Mouse (Mus musculus): ENCODE data around the gene Crlf1. TPM values are rescaled to one million over a fixed set of nuclear protein-coding genes. Genes with fewer than 3 reads are reported as not detected.

Crlf1 gene
- polyA plus RNA-seq, 1 experiment from 2014 or later = 10.0 TPM

DNA sequence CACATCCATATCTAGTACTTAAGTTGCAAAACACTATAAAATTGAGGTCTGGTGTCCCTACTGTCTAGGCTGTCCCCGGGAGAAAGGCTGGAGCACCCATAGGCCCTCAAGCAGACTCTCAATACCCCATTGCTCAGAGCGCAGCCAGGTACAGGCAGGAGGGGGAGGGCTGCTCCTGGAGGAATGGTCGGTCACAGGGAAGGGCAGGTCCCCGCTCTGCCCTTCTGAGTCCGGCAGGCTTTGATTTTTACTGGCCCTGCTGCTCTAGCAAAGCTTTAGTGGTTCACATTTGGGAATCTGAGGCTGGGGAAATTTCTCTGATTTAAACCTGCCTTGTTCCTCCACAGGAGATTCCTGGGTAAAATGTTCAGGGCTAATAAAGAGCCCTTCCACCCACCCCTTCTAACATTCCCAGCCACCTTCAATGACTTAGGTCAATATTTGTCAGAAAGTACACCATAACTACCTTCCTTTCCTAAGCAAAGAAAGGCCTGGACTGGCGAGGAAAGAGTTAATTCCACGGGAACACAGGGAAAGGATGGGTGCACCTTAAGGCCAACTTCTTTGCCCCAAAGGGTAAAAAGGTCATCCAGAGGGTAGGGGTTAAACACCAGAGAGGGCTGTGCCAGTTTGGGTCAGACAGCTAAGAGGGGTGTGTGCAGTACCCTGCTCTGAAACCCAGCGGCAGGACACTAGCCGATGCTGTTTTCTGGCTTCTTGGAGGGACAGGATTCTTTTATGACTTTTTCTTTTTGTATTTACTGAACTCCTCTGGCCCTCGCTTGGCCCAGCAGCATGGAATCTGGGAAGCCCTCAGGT lies 2.7 kb upstream of the Crlf1 start:
- H3K4me3 ChIP-seq (ENCODE audit: low read depth, low read length) = no peak overlapping the region
- no peaks in the 10 kb centered on the region for H3K36me3 ChIP-seq (ENCODE audit: control insufficient read depth, insufficient read depth, low read length)
- no peak for ATAC-seq (ENCODE audit: low read depth)
- H3K27ac ChIP-seq (ENCODE audit: low read depth, low read length) = no peak overlapping the region
- H3K9me3 ChIP-seq (ENCODE audit: control insufficient read depth, low read length) = no peaks in the 10 kb centered on the region
- H3K4me2 ChIP-seq (ENCODE audit: low read depth, low read length) = no peak overlapping the region
- 9% methylated on average over 10 of the region's 10 CpGs for WGBS
- H3K9ac ChIP-seq (replicated peaks; ENCODE audit: low read depth, low read length) = no peak overlapping the region
- H3K4me1 ChIP-seq (ENCODE audit: control insufficient read depth, insufficient read depth, low read length) = peaks cover 37% of the 10 kb centered on the region
- H3K27me3 ChIP-seq (ENCODE audit: control insufficient read depth, insufficient read depth, low read length) = peaks cover 77% of the 10 kb centered on the region

DNA sequence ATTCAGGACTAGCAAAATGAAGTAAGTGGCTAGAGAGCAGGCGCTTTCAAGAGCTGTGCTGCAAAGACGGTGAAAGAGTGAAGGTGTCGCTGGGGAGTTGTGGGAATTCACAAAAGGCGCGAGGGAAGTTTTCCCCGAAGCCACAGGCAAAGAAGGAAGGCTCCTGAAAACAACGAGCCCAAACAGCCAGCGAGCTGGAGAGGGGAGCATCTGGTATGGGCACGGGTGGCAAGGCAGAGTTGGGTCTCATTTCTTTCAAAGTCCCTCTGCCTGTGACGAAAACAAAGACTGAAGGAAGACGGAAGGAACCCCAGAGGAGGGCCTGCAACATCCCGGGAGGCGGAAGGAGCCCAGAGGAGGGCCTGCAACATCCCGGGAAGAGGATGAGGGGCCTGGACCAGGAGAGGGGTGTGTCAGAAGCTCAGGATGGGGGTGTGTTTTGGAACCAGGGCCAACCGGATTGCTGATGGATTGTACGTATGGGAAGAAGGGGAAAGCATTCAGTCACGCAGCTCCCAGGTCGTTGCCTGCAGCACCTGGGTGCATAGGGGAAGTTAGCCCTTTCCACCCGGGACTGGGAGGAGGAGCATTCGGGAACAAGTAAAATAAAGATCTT lies 2.0 kb upstream of the Crlf1 start:
- Histone ChIP-seq H3K4me2 (ENCODE audit: low read depth, low read length) (no peak overlapping the region), H3K9ac (replicated peaks; ENCODE audit: low read depth, low read length) (no peak overlapping the region), H3K9me3 (ENCODE audit: control insufficient read depth, low read length) (no peaks in the 10 kb centered on the region), H3K4me1 (ENCODE audit: control insufficient read depth, insufficient read depth, low read length) (peaks cover 37% of the 10 kb centered on the region), H3K4me3 (ENCODE audit: low read depth, low read length) (no peak overlapping the region), H3K27ac (ENCODE audit: low read depth, low read length) (no peak overlapping the region), H3K36me3 (ENCODE audit: control insufficient read depth, insufficient read depth, low read length) (no peaks in the 10 kb centered on the region), H3K27me3 (ENCODE audit: control insufficient read depth, insufficient read depth, low read length) (peaks cover 77% of the 10 kb centered on the region)
- ATAC-seq (ENCODE audit: low read depth) = no peak
- 2% methylated on average over 20 of the region's 20 CpGs for whole genome bisulfite sequencing

DNA sequence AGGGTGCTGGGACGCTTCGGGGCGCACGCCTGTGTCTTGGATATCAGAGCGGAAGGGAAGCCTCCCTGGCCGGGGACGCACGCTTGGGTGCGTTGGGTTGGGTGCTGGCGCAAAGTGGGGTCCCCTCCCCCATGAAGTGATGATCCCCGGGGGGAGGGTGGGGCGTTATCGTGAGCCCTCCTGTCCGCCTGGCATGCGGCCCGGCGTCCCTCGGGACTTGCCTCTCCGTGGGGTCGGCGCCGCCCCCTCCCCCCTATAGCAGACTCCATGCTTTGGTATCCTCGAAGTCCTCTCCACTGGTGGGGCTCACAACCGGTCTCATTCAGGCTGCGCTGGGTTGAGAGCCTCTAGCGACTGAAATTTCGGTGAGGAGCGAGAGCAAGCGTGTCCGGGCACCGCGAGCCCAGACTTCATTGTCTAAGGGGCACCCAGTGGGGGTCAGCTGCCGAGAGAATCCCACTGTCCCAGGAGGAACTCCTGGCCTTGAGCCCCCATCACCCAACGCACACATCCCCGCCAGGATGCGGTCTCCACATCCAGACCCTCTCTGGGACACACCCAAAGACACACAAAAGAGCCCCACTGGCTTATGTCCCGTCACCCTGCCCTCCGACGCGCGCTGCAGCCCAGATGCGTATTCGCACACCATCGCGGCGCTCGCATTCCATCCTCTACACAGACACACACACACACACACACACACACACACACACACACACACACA lies 896 bp downstream of the Crlf1 start:
- H3K4me3 ChIP-seq (ENCODE audit: low read depth, low read length) = peak overlapping the region; percentile 29; the same call in 1 of the 2 replicates
- peaks cover 88% of the 10 kb centered on the region for H3K27me3 ChIP-seq (ENCODE audit: control insufficient read depth, insufficient read depth, low read length)
- WGBS = 1% methylated on average over 47 of the region's 47 CpGs
- H3K4me1 ChIP-seq (ENCODE audit: control insufficient read depth, insufficient read depth, low read length) = peaks cover 20% of the 10 kb centered on the region
- H3K27ac ChIP-seq (ENCODE audit: low read depth, low read length) = no peak overlapping the region
- no peaks in the 10 kb centered on the region for H3K36me3 ChIP-seq (ENCODE audit: control insufficient read depth, insufficient read depth, low read length)
- peak overlapping the region; percentile 50 for H3K4me2 ChIP-seq (ENCODE audit: low read depth, low read length)
- no peak for ATAC-seq (ENCODE audit: low read depth)
- no peaks in the 10 kb centered on the region for H3K9me3 ChIP-seq (ENCODE audit: control insufficient read depth, low read length)
- 0 out of 2 replicates have a peak overlapping the region, but pooled peaks have one; percentile 22 for H3K9ac ChIP-seq (replicated peaks; ENCODE audit: low read depth, low read length)

DNA sequence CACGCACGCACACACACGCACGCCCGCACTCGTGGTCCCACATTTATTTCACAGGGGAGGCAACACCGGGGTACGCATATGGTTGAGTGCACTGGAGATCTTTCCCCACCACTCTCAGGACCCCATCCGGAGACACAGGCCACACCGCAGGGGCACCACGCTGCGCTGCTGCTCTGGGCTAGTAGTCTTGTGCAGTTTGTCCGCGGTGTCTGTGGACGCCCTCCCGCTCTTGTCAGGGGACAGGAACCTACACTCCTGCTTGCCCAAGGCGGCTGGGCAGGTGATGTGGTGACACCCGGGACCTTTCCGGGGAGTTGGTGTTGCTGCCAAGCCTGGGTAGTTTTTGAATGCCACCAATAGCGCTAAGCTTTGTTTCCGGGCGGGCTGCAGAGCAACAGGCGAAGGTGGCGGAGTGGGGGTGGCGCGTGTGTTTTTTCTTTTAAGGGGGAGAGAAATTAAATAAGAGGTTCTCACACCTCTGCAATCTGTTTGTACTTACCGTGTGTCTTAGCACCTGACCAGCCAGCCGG lies 1.5 kb downstream of the Crlf1 start:
- no peak overlapping the region for H3K9ac ChIP-seq (replicated peaks; ENCODE audit: low read depth, low read length)
- 3% methylated on average over 28 of the region's 28 CpGs for WGBS

DNA sequence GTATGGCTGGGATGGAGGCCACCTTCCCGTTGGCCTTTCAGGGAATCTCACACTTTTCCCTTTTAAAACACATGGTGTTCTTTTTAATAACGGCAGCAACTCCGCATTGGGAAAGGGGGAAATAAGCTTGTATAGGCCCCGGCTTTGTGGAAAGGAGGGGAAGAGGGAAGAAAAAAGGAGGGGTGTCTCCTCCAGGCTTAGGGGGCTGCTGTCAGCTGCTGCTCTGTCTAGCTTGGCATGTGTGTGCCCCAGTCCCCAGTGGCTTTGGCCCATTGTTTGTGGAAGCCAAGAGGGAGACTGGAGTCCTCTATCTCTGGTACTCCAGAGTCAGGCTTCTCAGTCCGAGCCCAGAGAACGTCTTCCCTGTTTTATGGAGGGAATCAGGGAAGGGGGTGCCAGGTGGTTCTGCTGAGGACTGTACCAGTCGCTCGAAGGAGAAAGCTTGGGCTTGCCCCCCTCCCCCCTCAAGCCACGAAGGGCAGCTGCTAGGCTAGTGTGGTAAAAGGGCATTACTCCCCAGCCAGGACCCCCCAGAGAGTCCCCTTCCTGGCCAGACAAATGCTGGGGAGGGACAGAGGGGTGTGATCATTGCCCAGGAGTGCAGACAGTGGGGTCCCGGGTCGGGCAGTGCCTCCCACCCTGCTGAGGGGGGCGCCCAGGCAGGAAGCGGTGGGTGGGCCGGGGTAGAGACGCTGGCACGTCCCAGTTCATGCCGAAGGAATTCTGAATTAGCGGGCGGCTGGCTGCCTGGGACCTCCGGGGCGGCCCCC lies 2.2 kb downstream of the Crlf1 start:
- no peaks in the 10 kb centered on the region for H3K9me3 ChIP-seq (ENCODE audit: control insufficient read depth, low read length)
- 3% methylated on average over 21 of the region's 21 CpGs for WGBS
- H3K4me2 ChIP-seq (ENCODE audit: low read depth, low read length) = peak overlapping the region; percentile 1; the same call in 1 of the 2 replicates
- ATAC-seq (ENCODE audit: low read depth) = no peak
- H3K36me3 ChIP-seq (ENCODE audit: control insufficient read depth, insufficient read depth, low read length) = no peaks in the 10 kb centered on the region
- no peak overlapping the region for H3K9ac ChIP-seq (replicated peaks; ENCODE audit: low read depth, low read length)
- peaks cover 18% of the 10 kb centered on the region for H3K4me1 ChIP-seq (ENCODE audit: control insufficient read depth, insufficient read depth, low read length)
- no peak overlapping the region for H3K27ac ChIP-seq (ENCODE audit: low read depth, low read length)
- H3K4me3 ChIP-seq (ENCODE audit: low read depth, low read length) = no peak overlapping the region
- H3K27me3 ChIP-seq (ENCODE audit: control insufficient read depth, insufficient read depth, low read length) = peaks cover 84% of the 10 kb centered on the region

More for the DNA sequence above, 1.5 kb downstream of the Crlf1 start:
- peaks cover 19% of the 10 kb centered on the region for H3K4me1 ChIP-seq (ENCODE audit: control insufficient read depth, insufficient read depth, low read length)
- ATAC-seq (ENCODE audit: low read depth) = no peak
- 0 out of 2 replicates have a peak overlapping the region, but pooled peaks have one; percentile 10 for H3K4me3 ChIP-seq (ENCODE audit: low read depth, low read length)
- H3K27me3 ChIP-seq (ENCODE audit: control insufficient read depth, insufficient read depth, low read length) = peaks cover 84% of the 10 kb centered on the region
- H3K27ac ChIP-seq (ENCODE audit: low read depth, low read length) = no peak overlapping the region
- H3K36me3 ChIP-seq (ENCODE audit: control insufficient read depth, insufficient read depth, low read length) = no peaks in the 10 kb centered on the region
- H3K4me2 ChIP-seq (ENCODE audit: low read depth, low read length) = peak overlapping the region; percentile 50; the same call in 1 of the 2 replicates
- H3K9me3 ChIP-seq (ENCODE audit: control insufficient read depth, low read length) = no peaks in the 10 kb centered on the region

DNA sequence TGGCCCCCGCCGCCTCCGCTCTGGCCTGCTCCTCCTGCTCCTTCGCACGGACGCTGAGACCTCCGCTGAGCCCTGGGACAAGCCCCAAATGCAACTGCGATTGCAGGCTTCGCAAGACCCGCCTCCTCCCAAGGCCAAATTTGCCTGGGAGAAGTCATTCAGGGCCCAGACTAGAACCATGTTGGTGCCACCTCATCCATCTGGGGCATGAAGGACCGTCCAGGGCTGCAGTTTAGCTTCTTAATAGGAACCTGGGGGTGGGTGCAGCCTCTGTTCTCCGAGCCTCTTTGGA lies 2.8 kb downstream of the Crlf1 start:
- Histone ChIP-seq H3K4me1 (ENCODE audit: control insufficient read depth, insufficient read depth, low read length) (peaks cover 18% of the 10 kb centered on the region), H3K27ac (ENCODE audit: low read depth, low read length) (no peak overlapping the region), H3K9me3 (ENCODE audit: control insufficient read depth, low read length) (no peaks in the 10 kb centered on the region), H3K27me3 (ENCODE audit: control insufficient read depth, insufficient read depth, low read length) (peaks cover 83% of the 10 kb centered on the region), H3K36me3 (ENCODE audit: control insufficient read depth, insufficient read depth, low read length) (no peaks in the 10 kb centered on the region), H3K4me3 (ENCODE audit: low read depth, low read length) (no peak overlapping the region), H3K4me2 (ENCODE audit: low read depth, low read length) (peak overlapping the region; percentile 1; the same call in 1 of the 2 replicates), H3K9ac (replicated peaks; ENCODE audit: low read depth, low read length) (no peak overlapping the region)
- ATAC-seq (ENCODE audit: low read depth) = no peak
- WGBS = 6% methylated on average over 9 of the region's 12 CpGs

DNA sequence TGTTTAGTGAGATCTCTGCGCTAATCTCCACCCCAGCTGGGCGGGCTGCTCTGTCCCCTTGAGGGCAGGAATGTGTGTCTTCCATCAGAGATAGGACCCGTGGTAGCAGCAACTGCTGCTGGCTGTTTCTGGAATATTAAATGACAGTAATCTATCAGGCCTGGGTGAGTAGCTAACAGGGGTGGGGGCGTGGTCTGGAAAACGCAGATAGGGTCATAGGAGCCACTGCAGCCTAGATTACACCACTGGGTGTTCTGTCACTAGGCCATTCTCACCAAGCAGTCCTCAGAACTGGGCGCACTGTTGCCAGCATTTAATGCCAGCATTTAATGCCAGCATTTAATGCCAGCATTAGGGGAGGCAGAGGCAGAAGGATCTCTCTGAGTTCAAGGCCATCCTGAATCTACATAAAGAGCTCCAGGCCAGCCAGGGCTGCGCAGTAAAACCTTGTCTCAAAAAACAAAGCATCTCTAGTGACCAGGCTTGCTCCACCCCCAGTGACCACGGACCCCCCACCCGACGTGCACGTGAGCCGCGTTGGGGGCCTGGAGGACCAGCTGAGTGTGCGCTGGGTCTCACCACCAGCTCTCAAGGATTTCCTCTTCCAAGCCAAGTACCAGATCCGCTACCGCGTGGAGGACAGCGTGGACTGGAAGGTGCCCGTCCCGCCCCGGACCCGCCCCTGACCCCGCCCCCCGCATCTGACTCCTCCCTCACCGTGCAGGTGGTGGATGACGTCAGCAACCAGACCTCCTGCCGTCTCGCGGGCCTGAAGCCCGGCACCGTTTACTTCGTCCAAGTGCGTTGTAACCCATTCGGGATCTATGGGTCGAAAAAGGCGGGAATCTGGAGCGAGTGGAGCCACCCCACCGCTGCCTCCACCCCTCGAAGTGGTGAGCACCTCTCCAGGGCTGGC lies 7.7 kb downstream of the Crlf1 start:
- no peak overlapping the region for H3K9ac ChIP-seq (replicated peaks; ENCODE audit: low read depth, low read length)
- 0 out of 2 replicates have a peak overlapping the region, but pooled peaks have one; percentile 7 for H3K4me3 ChIP-seq (ENCODE audit: low read depth, low read length)
- H3K4me2 ChIP-seq (ENCODE audit: low read depth, low read length) = no peak overlapping the region
- H3K4me1 ChIP-seq (ENCODE audit: control insufficient read depth, insufficient read depth, low read length) = peaks cover 9% of the 10 kb centered on the region
- H3K36me3 ChIP-seq (ENCODE audit: control insufficient read depth, insufficient read depth, low read length) = no peaks in the 10 kb centered on the region
- H3K9me3 ChIP-seq (ENCODE audit: control insufficient read depth, low read length) = no peaks in the 10 kb centered on the region
- ATAC-seq (ENCODE audit: low read depth) = no peak
- peaks cover 57% of the 10 kb centered on the region for H3K27me3 ChIP-seq (ENCODE audit: control insufficient read depth, insufficient read depth, low read length)
- H3K27ac ChIP-seq (ENCODE audit: low read depth, low read length) = no peak overlapping the region
- WGBS = 6% methylated on average over 39 of the region's 39 CpGs
